Mouse (Mus musculus): ENCODE data around the gene Metrn.
A peak's percentile ranks its signal among the peaks of the same experiment; 100 is the strongest.
"Not testable (repeated sequence)": the region's sequence is repeated elsewhere in the genome, so short reads cannot be mapped to it uniquely, and the experiment has no call there.

The Metrn gene

DNA sequence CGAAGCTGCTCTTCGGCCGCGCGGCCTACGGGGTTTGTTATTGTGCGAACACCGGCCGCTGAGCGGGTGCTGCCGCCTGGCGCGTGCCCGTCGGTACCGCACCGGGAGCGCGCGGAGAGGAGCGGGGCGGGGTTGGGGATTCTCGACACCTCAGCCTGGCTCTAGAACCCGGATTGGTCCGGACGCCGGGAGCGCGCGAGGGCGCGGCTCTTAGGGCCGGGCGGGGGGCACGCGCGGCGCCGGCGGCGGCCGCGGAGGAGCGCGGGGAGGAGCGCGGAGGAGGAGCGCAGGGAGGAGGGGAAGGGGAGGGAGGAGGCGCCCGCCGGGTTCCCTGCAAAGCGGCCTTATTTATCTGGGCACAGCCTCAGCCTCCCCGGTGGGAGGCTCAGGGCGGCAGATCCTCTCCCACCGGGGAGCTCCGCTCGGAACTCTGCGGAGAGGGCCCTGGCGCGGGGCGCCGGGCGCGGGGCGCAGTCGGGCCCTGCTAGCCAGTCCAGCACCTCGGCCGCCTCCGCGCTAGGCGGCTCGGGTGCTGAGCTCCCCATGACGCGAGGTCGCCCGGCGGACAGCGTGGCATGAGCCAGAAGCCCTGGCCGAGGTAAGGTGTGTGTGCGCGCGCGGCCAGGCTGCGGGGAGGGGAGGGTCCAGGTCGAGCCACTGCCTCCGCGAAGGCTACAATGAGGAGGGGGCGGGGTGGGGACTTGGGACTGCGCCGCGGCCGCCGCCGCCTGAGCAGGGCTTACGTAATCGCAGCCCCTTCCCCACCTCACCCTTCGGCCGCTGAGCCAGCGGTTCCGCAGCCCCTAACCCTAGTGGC lies 12.1 kb upstream of the Metrn start, which contains the start of gene Fbxl16:
Gene Fbxl16 (plus strand): TSS at position 297 of the 817 bp plus-strand sequence.
- peak; percentile 90 to 92 for DNase-seq (ENCODE audit: low spot score in 2 of 2)

DNA sequence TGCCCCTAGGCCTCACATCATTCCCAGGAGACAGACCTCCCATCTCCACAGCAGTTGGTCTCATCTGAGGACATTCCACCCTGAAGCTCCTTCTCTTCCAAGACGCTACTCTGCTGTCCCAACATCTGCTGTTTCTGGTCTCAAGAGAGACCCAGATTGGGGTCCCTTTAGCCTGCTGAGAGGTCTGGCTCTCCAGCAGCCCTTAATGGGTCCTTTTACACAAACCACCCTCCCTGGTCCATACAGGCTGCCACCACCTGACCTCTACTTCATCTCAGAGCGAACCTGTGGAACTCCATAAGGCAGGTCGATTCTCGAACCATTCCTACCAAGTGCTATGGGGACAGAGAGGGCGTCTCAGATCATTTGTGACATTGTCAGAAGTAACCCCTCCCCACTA lies 11.1 kb upstream of the Metrn start:
- no peak for DNase-seq (ENCODE audit: low spot score in 2 of 2)

DNA sequence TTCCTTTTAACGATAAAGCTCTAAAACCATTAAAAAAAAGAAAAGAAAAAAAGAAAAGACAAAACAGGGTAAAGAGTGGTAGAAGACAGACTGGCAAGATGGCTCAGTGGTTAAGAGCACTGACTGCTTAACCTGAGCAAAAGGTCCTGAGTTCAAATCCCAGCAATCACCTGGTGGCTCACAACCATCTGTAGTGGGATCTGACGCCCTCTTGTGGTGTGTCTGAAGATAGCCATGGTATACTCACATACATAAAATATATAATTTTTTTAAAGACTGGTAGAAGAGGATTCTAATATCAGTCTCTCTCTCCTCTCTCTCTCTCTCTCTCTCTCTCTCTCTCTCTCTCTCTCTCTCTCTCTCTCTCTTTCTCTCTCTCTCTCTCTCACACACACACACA lies 10.5 kb upstream of the Metrn start:
- not testable (repeated sequence) for DNase-seq (ENCODE audit: low spot score in 2 of 2)

DNA sequence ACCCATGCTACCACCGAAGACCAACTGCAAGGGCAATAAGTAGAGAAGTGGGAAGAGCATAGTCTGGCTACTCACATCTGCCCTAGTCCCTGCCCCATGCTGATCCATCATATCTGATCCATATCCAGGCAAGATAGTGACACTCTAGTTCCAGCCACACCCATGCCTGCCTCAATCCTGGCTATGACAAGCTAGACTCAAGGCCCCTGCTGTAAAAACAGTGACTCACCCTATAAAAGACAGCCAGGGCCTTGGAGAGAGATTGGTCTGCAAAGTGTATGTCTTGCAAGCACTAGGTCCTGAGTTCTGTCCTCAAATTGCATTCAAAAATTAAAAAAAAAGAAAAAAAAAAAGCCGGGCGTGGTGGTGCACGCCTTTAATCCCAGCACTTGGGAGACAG lies 9.6 kb upstream of the Metrn start:
- DNase-seq (ENCODE audit: low spot score in 2 of 2): no peak

DNA sequence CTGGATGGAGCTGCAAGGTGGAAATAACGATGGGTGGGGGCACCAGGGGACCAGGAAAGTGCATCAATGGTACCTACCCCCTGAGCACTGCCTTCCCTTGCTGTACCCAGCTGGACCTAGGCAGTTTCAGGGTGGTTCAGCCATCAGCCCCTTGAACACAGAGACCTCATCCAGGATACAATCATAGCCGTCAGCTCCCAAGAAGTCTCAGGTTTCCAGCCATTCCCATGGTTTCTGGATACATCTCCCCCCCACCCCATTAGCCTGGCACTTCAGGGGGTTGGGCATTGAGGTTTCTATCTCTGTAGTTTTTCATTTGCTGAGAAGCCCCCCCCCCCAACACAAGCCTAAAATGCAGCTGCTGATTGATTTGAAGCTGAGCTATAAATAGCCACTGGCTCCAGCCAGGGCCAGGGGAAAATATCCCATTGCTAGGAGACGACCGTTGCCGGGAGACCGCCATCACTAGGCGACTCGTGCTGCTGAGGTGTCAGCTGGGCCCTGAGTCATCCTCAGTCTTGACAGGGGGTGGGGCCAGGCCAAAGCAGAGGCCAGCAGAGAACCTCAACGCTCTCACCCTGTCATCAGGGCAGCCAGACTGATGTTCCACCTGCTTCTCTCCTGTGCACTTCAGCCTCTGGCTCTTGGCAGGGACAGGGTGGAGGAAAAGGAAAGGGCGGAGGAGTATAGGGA lies 6.0 kb upstream of the Metrn start:
- peak; percentile 79 to 88 for DNase-seq (ENCODE audit: low spot score in 2 of 2)

DNA sequence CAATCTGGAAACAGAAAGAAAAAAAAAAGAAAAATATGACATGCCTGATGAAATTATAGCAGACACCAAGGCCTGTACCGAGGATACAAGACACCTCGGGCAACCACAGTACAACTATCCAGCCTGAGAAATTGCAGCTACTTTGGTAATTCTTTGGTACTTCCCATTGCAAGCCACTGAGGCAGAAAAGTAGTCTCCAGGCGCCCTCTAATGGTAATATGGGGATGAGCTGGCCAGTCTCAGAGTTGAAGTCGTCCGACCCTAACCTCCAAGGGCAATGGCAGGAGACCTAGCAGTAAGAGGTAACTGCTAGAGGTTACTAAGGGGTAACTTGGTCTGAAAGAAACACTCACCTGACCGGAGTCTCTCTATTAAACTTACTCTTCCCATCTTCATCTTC lies 4.1 kb upstream of the Metrn start:
- peak in 1 of 2 experiments; percentile 84 for DNase-seq (ENCODE audit: low spot score in 2 of 2)

DNA sequence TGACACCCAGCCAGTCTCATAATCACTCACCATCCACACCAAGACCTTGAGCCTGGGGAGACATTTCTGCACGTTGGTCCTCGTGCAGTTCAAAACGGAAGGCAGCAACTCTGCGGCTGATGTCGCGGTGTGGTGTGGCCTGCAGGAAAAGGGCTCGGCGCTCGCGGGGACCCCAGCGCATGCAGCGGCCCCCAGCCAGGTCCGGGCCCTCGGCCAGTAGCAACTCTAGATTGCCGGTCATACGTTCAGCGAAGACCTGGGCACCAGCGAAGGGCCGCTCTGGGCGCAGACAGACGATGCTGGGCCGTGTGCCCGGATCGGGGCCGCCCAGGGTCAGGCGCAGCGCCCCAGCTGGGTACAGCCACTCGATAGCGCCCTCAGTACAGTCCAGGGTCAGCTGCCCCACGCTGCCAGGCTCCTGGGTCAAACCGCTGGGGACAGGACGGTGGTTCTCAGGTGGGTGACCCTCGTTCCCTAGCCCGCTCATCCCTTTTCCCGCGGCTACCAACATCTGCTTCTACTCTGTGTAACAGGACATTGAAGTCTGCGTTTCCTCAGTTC lies 645 bp downstream of the Metrn start:
- DNase-seq (ENCODE audit: low spot score in 2 of 2): no peak

DNA sequence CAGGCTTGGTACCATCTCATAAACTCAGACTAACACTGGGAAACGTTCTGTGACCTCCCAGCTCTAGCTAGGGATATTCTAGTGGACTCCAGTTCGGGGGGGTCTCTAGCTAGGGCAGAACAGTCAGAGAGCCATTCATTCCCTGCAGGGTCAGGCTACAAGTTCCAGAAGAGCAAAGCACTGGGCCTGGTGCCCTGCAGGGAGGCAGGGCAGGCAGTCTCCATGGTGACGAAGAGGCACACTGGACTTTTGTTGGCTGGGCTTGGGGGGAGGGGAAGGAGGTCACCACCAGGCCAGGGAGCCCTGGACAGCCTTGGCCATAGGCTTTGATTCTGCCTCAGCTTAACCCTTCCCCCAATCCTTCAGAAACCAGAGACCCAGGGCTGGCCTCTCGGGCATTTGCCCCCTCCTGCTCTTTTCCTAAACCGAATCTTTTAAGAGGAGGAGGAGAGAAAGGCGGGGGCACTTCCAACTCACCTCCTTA lies 1.3 kb downstream of the Metrn start, which contains the start of gene AC134908.4:
Gene AC134908.4 (minus strand): TSS at position 51 of the 484 bp plus-strand sequence.
- peak in 1 of 2 experiments; percentile 63 for DNase-seq (ENCODE audit: low spot score in 2 of 2)

DNA sequence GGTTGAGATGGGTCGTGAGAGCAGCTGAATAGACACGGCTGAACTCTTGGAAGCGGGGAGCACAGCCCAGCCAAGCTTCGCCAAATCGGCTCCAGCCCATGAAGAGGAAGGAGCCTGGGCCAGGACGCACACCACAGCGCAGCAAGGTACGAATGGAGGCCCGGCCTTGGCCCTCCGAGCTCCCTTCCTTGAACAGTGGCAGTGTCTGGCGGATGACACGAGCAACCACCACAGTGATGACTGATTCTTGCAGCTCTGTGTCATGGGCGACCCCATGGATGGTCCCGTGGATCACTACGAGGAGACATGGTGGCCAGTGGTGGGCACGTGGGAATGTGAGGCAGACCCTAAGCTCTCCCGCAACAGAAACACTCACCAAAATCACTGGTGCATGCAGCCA lies 1.9 kb downstream of the Metrn start:
- DNase-seq (ENCODE audit: low spot score in 2 of 2): no peak

DNA sequence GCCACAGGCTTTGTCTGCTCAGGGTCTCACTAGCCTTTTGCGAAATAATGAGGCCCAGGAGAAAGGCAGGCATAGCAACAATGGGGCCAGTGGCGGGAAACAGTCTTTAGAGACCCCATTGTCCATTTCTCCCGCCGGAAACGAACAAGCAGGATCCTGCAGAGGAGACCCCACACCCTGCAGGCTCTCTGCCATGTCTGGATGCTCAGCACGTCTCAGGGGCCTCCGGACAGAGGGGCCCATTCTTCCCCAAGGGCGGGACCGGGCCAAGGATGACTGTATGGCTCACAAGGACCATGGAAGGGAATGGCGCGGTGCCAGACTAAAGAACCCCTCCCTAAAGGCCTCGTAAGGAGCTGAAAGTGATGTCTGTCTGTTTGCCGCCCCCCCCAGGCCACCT lies 2.7 kb downstream of the Metrn start:
- DNase-seq (ENCODE audit: low spot score in 2 of 2): no peak

DNA sequence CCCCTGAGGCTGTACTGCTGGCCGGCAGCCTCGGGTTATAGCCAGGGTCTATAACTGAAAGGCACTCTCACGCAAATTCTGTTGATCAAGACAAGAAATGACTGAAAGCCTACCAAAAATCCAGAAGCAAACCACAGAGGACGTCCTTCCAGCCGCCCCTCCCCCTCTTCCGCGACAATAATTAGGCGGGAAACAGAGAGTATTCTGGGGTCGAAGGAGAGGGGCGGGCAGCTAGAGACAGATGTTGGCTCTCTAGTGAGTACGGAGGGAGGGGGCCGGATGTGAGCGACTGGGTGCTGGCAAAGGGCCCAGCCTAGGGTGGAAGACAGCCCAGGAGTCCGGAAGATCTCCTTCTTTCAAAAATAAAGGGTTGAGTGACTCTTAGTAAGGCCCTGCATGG lies 4.3 kb downstream of the Metrn start, which contains the start of gene Fam173a:
Gene Fam173a (minus strand): TSS at position 287 of the 400 bp plus-strand sequence.
- peak in 1 of 2 experiments; percentile 73 for DNase-seq (ENCODE audit: low spot score in 2 of 2)

DNA sequence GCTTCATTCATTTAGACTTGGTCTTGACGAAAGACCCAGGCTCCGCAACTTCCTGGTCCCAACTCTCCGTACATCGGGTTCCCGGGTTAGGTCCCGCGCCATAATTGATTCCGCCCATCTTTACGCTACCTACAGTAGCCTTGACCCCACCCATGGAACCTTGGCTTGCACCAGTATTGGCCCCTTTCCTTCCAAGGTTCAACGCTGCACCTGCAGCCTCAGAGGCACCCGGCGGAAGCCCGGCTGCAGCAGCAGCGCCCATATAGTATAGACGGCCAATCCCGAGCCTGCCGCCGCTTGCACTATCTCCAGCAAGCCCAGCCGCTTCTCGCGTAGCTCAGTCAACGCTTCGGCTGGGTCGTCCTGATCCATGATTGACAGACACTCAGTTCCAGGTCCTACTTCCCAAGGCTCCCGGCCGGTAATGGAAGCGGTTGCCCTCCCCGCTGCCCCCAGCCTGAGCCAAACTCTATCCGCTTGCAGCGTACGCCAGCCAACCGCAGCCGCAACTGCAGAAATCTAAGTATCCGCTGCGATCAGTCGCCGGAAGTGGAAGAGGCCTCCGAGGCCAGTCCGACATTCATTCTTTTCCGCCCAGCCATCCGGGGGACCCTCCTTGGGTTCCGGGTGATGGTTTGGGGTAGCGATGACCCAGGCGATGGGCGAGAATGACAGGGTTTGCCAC lies 5.0 kb downstream of the Metrn start:
- DNase-seq (ENCODE audit: low spot score in 2 of 2): peak; percentile 87 to 88

DNA sequence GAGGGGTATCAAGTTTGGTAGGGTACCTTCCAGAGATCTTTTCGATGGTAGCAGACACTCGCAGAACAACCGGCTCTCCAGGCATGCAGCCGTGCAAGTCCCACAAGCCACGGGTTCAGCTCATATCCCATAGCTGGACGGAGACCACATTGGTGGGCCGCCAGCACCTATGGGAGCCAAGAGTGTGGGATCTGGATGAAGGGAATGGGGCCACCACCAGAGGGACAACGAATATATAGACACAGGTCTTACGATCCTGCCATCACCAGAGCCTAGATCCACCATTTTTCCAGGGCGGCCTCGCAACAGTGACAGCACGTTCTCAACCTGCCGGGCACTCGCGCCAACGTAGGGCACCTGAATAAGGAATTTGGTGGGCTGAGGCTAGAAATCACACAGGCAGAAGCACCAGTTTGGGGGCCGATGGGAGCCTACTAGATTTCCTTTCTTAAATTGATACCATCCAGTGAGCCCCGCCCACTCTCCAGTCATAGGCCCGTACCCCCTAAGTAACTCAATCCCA lies 5.6 kb downstream of the Metrn start:
- no peak for DNase-seq (ENCODE audit: low spot score in 2 of 2)

DNA sequence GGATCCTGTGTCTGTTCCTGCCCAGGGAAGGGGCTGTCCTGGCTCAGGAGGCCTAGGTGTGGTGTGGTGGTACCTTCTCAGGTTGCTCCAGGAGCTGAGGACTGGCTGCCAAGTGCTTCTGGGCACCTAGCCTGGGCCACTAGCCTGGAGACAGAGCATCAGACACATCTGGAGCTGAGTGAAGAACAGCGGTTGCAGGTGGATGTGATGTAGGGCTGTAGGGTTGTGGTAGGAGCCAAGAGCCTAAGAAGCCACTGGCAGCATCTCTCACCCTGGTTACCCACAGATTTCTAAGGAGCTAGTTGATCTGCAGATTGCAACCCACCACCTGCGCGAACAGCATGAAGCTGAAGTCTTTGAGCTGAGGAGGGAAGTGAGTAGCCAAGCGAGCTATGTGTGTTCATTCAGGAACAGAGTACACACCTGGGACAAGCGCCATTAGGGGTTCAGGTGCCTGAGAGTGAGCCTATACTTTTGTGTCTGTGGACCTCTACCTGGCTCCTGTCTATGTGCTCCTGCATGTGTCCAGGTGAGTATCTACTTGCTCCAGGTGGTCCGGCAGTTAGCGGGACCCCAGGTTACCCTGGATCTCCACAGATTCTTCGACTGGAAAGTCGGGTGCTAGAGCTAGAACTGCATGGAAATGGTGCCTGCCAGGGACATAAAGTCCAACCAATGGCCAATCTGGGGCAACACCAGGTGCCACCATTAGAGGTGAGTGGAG lies 10.0 kb downstream of the Metrn start:
- no peak for DNase-seq (ENCODE audit: low spot score in 2 of 2)

DNA sequence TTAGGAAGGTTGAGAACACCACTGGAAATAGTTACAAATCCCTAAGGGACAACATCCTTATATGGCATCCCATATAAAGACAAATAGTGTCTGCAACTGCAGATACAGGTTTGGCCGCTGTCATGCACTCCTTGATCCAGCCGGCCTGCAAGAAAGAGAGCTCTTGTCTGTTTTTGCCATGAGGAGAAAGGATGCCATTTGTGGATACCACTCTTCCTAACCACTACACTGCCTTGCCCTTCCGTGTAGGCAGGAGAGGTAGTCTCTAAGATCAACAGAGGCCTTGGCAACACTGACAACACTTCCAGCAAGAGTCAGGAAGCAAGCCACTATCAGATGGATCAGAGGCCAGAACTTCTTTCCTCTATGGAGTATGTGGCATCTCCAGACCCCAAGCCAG lies 10.7 kb downstream of the Metrn start, which contains the start of gene Ccdc78:
Gene Ccdc78 (plus strand): TSS at position 301 of the 400 bp plus-strand sequence.
- DNase-seq (ENCODE audit: low spot score in 2 of 2): no peak

DNA sequence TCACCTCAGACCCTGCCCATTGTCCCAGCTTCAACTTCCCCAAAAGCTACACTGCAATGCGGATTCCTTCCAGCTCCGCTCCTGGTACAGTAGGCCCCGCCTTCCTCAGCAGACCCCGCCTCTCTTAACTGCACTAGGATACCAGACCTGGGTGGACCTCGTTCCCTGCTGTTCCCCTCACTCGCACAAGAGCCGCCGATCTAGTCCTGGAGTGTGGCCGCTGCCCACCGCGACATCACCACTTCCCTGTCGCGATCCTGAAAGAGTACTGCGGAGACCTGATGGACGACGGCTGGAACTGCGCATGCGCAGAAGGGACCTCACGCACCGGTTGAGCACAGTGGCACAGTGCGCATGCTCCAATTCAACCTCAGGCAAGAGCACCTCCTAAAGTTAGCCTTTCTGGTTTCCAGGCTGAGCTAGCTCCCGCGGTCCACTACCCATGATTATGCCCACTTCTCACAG lies 11.6 kb downstream of the Metrn start, which contains the start of gene Haghl:
Gene Haghl (minus strand): TSS at position 393 of the 465 bp plus-strand sequence.
- DNase-seq (ENCODE audit: low spot score in 2 of 2): peak; percentile 98

DNA sequence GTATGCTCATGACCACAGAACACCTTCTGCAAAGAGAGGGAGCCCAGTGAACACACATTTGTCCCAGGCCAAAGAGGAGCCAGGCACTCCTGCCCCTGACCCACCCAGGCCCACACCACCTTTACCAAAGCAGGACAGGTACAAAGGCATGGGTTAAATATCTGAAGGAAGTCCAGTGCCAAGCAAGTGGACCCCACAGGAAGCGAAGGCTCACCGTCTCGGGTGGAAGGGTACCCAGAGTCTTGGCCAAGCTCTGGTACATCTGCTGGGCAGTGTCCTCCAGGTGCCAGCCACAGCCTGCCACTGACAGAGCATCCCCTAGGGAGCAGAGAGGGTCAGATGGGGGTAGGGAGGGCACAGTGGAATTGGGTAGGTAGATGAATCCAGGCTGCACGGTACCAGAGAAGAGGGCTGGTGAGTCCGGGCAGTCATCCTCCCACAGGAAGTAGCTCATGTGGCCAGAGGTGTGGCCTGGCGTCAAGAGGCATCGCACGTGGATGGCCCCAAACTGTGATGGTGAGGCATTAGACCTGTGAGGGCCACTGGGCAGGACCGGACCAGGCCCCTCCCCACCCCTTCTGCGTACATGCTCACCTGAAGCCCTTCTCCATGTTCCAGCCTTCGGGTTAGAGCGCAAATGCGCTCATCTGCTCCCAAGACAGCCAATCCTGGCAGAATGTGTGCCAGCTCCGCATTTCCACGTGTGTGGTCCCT lies 12.9 kb downstream of the Metrn start:
- no peak for DNase-seq (ENCODE audit: low spot score in 2 of 2)

DNA sequence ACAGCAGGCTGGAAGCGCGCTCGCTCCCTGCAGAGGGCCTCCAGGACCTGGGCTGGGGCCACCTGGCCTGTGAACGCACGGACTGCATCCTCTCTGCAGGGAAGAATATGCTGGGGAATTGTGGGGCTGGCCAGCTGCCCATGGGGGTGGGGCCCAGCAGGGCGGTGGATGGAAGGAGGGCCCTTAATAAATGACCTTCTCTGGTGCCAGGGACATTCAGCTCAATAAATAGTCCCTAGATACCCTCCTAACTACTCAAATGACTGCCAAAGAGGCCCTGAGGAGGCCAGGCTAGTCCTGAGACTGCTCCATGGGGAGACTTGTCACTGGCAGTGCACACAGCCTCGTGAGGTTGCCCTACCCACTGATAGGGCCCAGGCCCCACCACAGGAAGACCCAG lies 13.8 kb downstream of the Metrn start:
- no peak for DNase-seq (ENCODE audit: low spot score in 2 of 2)

DNA sequence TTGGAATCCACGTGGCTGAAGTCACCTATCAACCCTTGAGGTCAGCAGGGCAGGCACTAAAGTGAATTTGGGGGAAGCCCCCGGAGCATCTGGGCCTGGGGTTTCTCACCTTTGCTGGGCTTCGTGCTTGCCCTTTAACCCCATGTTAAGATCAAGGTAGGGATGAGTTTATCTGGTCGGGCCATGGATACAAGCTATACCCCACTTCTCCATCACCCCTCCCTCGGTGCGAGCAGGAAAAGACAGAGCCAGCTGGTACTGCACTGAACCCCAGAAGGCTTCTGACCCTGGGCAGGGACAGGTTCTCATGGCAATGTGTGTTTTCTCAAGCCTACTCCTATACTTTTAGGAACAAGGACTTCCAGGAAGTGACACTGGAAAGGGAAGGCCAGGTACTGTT lies 15.6 kb downstream of the Metrn start:
- DNase-seq (ENCODE audit: low spot score in 2 of 2): no peak

DNA sequence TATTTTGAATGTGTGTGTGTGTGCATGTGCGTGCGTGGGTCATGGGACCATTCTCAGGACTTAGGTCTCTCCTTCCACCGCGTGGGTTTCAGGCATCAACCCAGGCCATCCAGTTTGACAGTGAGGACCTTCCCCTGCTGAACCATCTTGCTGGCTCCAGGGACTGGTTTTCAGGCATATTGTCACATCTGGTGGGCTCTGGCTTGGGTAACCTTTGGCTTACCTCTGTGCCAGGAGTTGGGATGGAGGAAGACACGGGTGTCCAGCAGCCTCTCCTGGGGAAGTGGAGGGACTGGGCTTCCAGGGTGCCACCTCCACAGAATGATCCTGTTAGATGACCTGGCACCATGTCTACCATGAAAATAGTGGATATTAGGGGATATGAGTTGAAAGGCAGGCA lies 19.0 kb downstream of the Metrn start:
- no peak for DNase-seq (ENCODE audit: low spot score in 2 of 2)
